Mouse (Mus musculus) forebrain, embryonic 11.5 days (tissue): Measurements from ENCODE around the gene Kcnk5. TPM values are rescaled to one million over a fixed set of nuclear protein-coding genes. Genes with fewer than 3 reads are reported as not detected.

ENCODE experiments used
- ATAC-seq: fragments of 200-750 bp; cut with Nextera tagmentation; replicated peaks from 2 replicates; pipeline ENCODE4 v1.8.0; 2017; ENCODE audit warnings: moderate TSS enrichment; ENCODE audit not compliant: low FRiP score
- DNase-seq: peaks from one replicate; pipeline ENCODE4 v3.0.0-alpha.2; 2017; ENCODE audit warnings: low spot score
- H3K27ac ChIP-seq: fragments of 300-500 bp; sonication (generic); 2 replicates; pipeline ENCODE4 v1.5.1; 2014; ENCODE audit warnings: low read depth, low read length
- H3K27me3 ChIP-seq: fragments of 300-500 bp; sonication (generic); 2 replicates; pipeline ENCODE4 v1.6.1; 2014; ENCODE audit warnings: mild to moderate bottlenecking, low read length, mixed read lengths; ENCODE audit not compliant: control insufficient read depth, insufficient read depth
- H3K36me3 ChIP-seq: fragments of 300-500 bp; sonication (generic); 2 replicates; pipeline ENCODE4 v1.6.1; 2014; ENCODE audit warnings: mild to moderate bottlenecking, low read length, moderate library complexity, mixed read lengths; ENCODE audit not compliant: control insufficient read depth, insufficient read depth
- H3K4me1 ChIP-seq: fragments of 300-500 bp; sonication (generic); replicated peaks from 2 replicates; pipeline ENCODE4 v1.6.1; 2014; ENCODE audit warnings: low read length, mixed read lengths; ENCODE audit not compliant: control insufficient read depth, insufficient read depth
- H3K4me2 ChIP-seq: fragments of 300-500 bp; sonication (generic); 2 replicates; pipeline ENCODE4 v1.6.1; 2014; ENCODE audit warnings: low read depth, mild to moderate bottlenecking, low read length, moderate library complexity, mixed read lengths; ENCODE audit not compliant: severe bottlenecking
- H3K4me3 ChIP-seq: fragments of 300-500 bp; sonication (generic); 2 replicates; pipeline ENCODE4 v1.5.1; 2014; ENCODE audit warnings: low read depth, low read length
- H3K9ac ChIP-seq: fragments of 300-500 bp; sonication (generic); 2 replicates; pipeline ENCODE4 v1.6.1; 2014; ENCODE audit warnings: low read length
- H3K9me3 ChIP-seq: fragments of 300-500 bp; sonication (generic); 2 replicates; pipeline ENCODE4 v1.6.1; 2016; ENCODE audit warnings: low read length, mixed read lengths; ENCODE audit not compliant: control insufficient read depth
- WGBS: fragments of 180-500 bp; shearing (Covaris S2); extraction: QIAGEN DNeasy Blood & Tissue Kit; methylation state at CpG from one replicate; pipeline ENCODE4 v1.1.7; 2014; 5-methylcytosine and 5-hydroxymethylcytosine counted together
- polyA plus RNA-seq: library from polyadenylated mRNA; unstranded; fragments of >200 nt; fragmentation: Nextera tagmentation; extraction: Ambion mirVana; gene quantifications from 2 replicates; pipeline ENCODE4 v1.2.1, GENCODE M21; 2014

Kcnk5 gene
- polyA plus RNA-seq, 1 experiment from 2014 or later = 14.9 TPM

DNA sequence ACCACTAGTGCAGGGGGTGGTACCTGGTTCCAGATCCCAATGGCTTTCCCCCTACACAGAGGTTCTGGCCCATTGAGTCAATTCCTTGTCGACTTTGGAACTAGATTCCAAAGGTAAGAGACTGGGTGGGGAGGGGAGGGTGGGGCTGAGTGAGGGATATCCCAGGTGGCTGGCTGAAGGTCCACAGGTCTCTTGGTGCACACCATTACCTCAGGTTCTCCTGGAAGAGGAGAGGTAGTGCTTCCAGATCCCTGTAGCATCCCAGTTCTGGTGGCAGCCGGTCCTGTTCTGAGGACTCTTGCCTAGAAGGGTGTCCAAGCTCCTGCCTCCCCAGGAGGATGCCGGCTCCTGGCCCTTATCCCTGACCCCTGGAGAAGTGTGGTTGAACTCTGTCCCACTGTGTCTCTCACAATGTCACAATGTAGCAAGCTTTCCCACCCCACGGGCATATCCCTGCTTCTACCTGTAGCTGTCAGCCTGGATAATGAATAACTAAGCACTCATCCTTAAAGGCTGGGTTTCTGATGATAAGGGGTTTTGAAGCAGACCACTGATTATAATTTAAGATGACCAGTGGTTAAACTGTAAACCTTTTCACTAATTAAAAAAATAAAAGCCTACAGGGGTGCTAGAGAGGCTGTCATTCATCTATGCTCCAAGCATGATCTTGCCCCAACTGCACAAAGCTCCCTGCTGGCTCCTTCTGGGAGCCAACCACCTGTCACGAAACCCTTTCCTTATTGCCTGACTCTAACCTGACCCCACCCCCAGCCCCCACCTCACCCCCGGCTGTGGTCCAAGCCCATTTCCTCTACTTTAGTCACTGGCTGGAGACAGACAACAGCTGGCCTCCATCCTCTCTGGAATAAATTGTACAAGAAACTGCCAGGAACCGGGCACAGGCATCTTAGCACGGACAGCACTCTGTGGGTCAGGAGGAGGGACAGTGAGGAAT is 22.6 kb downstream of the Kcnk5 start:
- H3K4me3 ChIP-seq = no peak overlapping the region
- no peak overlapping the region for H3K9ac ChIP-seq
- H3K9me3 ChIP-seq = no peaks in the 10 kb centered on the region
- WGBS = 79% methylated on average over 8 of the region's 8 CpGs
- no peaks in the 10 kb centered on the region for H3K27me3 ChIP-seq
- ATAC-seq (no peak), DNase-seq (no peak)
- H3K4me2 ChIP-seq = no peak overlapping the region
- H3K4me1 ChIP-seq = peaks cover 2% of the 10 kb centered on the region
- no peak overlapping the region for H3K27ac ChIP-seq
- no peaks in the 10 kb centered on the region for H3K36me3 ChIP-seq

DNA sequence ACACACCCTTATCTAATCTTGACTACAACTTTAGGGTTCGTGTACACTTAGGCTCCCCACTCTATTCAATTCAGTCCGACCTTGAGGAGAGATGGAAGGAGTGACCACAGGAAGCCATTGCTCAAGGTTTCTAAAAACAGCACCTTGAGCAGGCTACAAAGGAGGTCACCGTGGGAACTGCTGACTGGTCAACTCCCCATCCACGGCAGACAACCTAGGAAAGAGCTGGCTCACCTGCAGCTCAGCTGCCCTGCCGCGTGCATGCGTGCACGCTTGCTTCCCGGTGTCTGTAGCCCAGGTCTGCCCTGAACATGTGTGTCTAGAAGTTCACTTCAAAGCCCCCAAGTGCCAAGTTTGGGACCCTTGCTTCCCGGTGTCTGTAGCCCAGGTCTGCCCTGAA is 24.0 kb downstream of the Kcnk5 start:
- H3K4me1 ChIP-seq = no peaks in the 10 kb centered on the region; the same call in 1 of the 2 replicates
- ATAC-seq (no peak), DNase-seq (no peak)
- no peaks in the 10 kb centered on the region for H3K36me3 ChIP-seq
- no peak overlapping the region for H3K4me2 ChIP-seq
- H3K9me3 ChIP-seq = no peaks in the 10 kb centered on the region
- no peak overlapping the region for H3K9ac ChIP-seq
- H3K4me3 ChIP-seq = no peak overlapping the region
- no peaks in the 10 kb centered on the region for H3K27me3 ChIP-seq
- WGBS = 86% methylated on average over 10 of the region's 10 CpGs
- no peak overlapping the region for H3K27ac ChIP-seq

- no peaks in the 10 kb centered on the region for H3K36me3 ChIP-seq
- no peak overlapping the region for H3K4me2 ChIP-seq
- no peak overlapping the region for H3K27ac ChIP-seq
- 50% methylated on average over 10 of the region's 10 CpGs for WGBS
- no peaks in the 10 kb centered on the region for H3K27me3 ChIP-seq
- ATAC-seq = no peak
- H3K4me3 ChIP-seq = no peak overlapping the region
- H3K9me3 ChIP-seq = no peaks in the 10 kb centered on the region
- no peaks in the 10 kb centered on the region; the same call in 1 of the 2 replicates for H3K4me1 ChIP-seq
- no peak for DNase-seq
- no peak overlapping the region for H3K9ac ChIP-seq
Measured at GRCm38 (mm10) chr14:20155718-20156117, 25.9 kb downstream of the Kcnk5 start.

GRCm38 (mm10) chr14:20154937-20155336 is 26.7 kb downstream of the Kcnk5 start:
- Histone ChIP-seq H3K27me3 (no peaks in the 10 kb centered on the region), H3K36me3 (no peaks in the 10 kb centered on the region), H3K4me2 (no peak overlapping the region), H3K9ac (no peak overlapping the region), H3K27ac (no peak overlapping the region), H3K4me3 (no peak overlapping the region), H3K9me3 (no peaks in the 10 kb centered on the region), H3K4me1 (no peaks in the 10 kb centered on the region; the same call in 1 of the 2 replicates)
- 91% methylated on average over 4 of the region's 4 CpGs for whole genome bisulfite sequencing
- ATAC-seq = no peak
- no peak for DNase-seq

DNA sequence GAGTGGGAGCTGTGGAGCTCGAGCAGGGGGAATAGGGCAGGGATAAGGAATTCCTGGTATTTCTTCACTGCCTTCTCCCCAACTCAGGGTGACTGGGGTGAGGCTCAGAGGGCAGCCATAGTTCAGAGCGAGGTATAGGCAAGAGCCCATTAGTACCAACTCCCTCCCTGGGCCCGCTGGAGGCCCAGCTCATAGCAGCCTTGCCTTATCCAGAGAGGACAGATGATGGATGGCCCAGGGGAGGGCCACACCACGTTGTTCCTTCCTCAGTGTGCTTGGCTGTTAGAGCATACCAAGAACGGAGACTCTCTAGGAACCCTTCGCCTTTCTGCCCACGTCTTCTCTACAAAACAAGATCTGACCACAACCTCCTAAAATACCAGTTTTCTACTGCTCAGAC is 27.4 kb downstream of the Kcnk5 start:
- H3K4me2 ChIP-seq = no peak overlapping the region
- H3K9ac ChIP-seq = no peak overlapping the region
- no peak for ATAC-seq
- H3K27ac ChIP-seq = no peak overlapping the region
- H3K27me3 ChIP-seq = no peaks in the 10 kb centered on the region
- 76% methylated on average over 7 of the region's 7 CpGs for WGBS
- no peak overlapping the region for H3K4me3 ChIP-seq
- H3K4me1 ChIP-seq = no peaks in the 10 kb centered on the region; the same call in 1 of the 2 replicates
- no peaks in the 10 kb centered on the region for H3K9me3 ChIP-seq
- no peak for DNase-seq
- H3K36me3 ChIP-seq = no peaks in the 10 kb centered on the region

DNA sequence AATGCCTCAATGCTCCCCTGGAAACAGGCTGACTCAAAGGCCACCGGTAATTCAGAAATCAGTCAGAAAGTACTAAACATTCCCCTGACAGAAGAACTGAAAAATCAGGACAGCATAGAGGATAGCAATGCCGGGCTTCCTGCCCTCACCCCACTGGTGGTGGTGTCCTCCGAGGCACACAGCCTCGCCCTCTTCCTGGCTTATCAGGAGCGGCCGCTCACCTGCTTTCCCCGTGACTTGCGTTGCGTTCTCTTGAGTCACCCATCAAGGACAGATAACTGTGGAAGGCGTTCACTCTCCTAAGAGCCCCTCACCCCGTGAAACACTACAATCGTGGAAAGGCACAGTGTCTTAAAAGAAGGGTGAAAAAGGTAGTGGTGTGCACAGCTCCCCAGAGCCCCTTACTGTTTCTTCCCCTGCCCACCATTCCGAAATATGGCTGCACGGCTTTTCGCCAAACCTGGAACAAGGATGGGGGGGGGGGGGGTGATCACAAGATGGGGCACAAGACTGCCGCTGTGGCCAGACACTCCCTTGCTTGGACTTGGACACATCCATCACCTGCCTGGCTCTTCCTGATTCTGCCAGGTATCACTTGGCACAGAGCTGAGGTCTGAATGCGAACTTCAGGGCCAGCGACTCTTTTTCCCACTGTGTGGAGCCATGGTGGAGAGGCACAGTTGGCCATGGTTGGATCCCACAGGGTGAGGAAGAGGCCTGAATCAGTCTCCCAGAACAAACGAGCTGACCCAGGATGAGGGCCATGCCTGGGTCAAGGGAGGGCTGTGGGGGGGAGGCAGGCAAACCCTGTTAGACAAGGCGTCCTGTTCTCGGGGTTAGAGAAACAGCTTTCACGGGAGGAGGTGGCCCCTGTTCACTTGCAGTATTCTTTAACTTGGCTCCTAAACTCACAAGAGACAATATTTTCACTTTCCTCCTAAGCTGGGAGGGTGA is 32.2 kb downstream of the Kcnk5 start:
- Histone ChIP-seq H3K4me1 (peaks cover 6% of the 10 kb centered on the region; the same call in 1 of the 2 replicates), H3K36me3 (peaks cover 2% of the 10 kb centered on the region; the same call in 1 of the 2 replicates), H3K27ac (no peak overlapping the region), H3K4me2 (no peak overlapping the region), H3K9me3 (no peaks in the 10 kb centered on the region), H3K27me3 (no peaks in the 10 kb centered on the region), H3K4me3 (no peak overlapping the region), H3K9ac (no peak overlapping the region)
- 93% methylated on average over 22 of the region's 22 CpGs for WGBS
- ATAC-seq (no peak), DNase-seq (no peak)

- Histone ChIP-seq H3K4me3 (no peak overlapping the region), H3K9ac (no peak overlapping the region), H3K9me3 (no peaks in the 10 kb centered on the region), H3K27me3 (no peaks in the 10 kb centered on the region), H3K4me2 (no peak overlapping the region), H3K36me3 (peaks cover 2% of the 10 kb centered on the region; the same call in 1 of the 2 replicates), H3K27ac (no peak overlapping the region), H3K4me1 (peaks cover 13% of the 10 kb centered on the region; the same call in 1 of the 2 replicates)
- WGBS = 93% methylated on average over 11 of the region's 11 CpGs
- DNase-seq (no peak), ATAC-seq (no peak)
Measured at GRCm38 (mm10) chr14:20148514-20148913, 33.1 kb downstream of the Kcnk5 start.

GRCm38 (mm10) chr14:20147854-20148253 is 33.8 kb downstream of the Kcnk5 start:
- peaks cover 13% of the 10 kb centered on the region; the same call in 1 of the 2 replicates for H3K4me1 ChIP-seq
- no peak for ATAC-seq
- no peaks in the 10 kb centered on the region for H3K9me3 ChIP-seq
- H3K4me3 ChIP-seq = no peak overlapping the region
- no peak for DNase-seq
- peaks cover 2% of the 10 kb centered on the region; the same call in 1 of the 2 replicates for H3K36me3 ChIP-seq
- H3K9ac ChIP-seq = no peak overlapping the region
- H3K27ac ChIP-seq = no peak overlapping the region
- H3K4me2 ChIP-seq = no peak overlapping the region
- H3K27me3 ChIP-seq = no peaks in the 10 kb centered on the region
- 94% methylated on average over 7 of the region's 7 CpGs for WGBS
